Mouse (Mus musculus) liver, embryonic 16.5 days (tissue): ENCODE data around the gene Nup210l. TPM values are rescaled to one million over a fixed set of nuclear protein-coding genes. Genes with fewer than 3 reads are reported as not detected.

ENCODE experiments used
- ATAC-seq: fragments of 200-750 bp; cut with Nextera tagmentation; 2 replicates; pipeline ENCODE4 v1.8.0; 2017; ENCODE audit warnings: low read depth, mild to moderate bottlenecking, moderate number of reproducible peaks, moderate library complexity
- H3K27ac ChIP-seq: fragments of 300-500 bp; sonication (generic); 2 replicates; pipeline ENCODE4 v1.5.1; 2014; ENCODE audit warnings: mild to moderate bottlenecking, low read length
- H3K27me3 ChIP-seq: fragments of 300-500 bp; sonication (generic); 2 replicates; pipeline ENCODE4 v1.6.1; 2014; ENCODE audit warnings: low read depth, low read length, mixed read lengths; ENCODE audit not compliant: control insufficient read depth, insufficient read depth
- H3K36me3 ChIP-seq: fragments of 300-500 bp; sonication (generic); 2 replicates; pipeline ENCODE4 v1.6.1; 2014; ENCODE audit warnings: mild to moderate bottlenecking; ENCODE audit not compliant: control insufficient read depth, insufficient read depth
- H3K4me1 ChIP-seq: fragments of 300-500 bp; sonication (generic); 2 replicates; pipeline ENCODE4 v1.6.1; 2014; ENCODE audit warnings: low read depth, low read length, mixed read lengths; ENCODE audit not compliant: control insufficient read depth
- H3K4me2 ChIP-seq: fragments of 300-500 bp; sonication (generic); 2 replicates; pipeline ENCODE4 v1.6.1; 2014; ENCODE audit warnings: low read depth, low read length, mixed read lengths
- H3K4me3 ChIP-seq: fragments of 300-500 bp; sonication (generic); 2 replicates; pipeline ENCODE4 v1.5.1; 2014; ENCODE audit warnings: low read depth, mild to moderate bottlenecking, low read length
- H3K9ac ChIP-seq: fragments of 300-500 bp; sonication (generic); 2 replicates; pipeline ENCODE4 v1.6.1; 2014; ENCODE audit warnings: low read depth, low read length
- H3K9me3 ChIP-seq: fragments of 300-500 bp; sonication (generic); replicated peaks from 2 replicates; pipeline ENCODE4 v1.6.1; 2016; ENCODE audit warnings: low read length; ENCODE audit not compliant: control insufficient read depth
- WGBS: fragments of 180-500 bp; shearing (Covaris S2); extraction: QIAGEN DNeasy Blood & Tissue Kit; methylation state at CpG from one replicate; pipeline ENCODE4 v1.1.7; 2014; ENCODE audit not compliant: insufficient replicate concordance; 5-methylcytosine and 5-hydroxymethylcytosine counted together
- polyA plus RNA-seq: library from polyadenylated mRNA; unstranded; fragments of >200 nt; fragmentation: Nextera tagmentation; extraction: Ambion mirVana; gene quantifications from 2 replicates; pipeline ENCODE4 v1.2.1, GENCODE M21; 2015

The Nup210l gene
- polyA plus RNA-seq, 1 experiment from 2014 or later = 0.04 TPM

- Histone ChIP-seq H3K27ac (no peak overlapping the region), H3K9me3 (no peaks in the 10 kb centered on the region)
- WGBS = 33% methylated on average over 5 of the region's 5 CpGs
Observed at GRCm38 (mm10) chr3:90155996-90156395, 52.1 kb downstream of the Nup210l start.

GRCm38 (mm10) chr3:90159757-90160156 is 55.8 kb downstream of the Nup210l start:
- WGBS = 71% methylated on average over 9 of the region's 9 CpGs
- no peak overlapping the region for H3K4me3 ChIP-seq
- no peaks in the 10 kb centered on the region for H3K9me3 ChIP-seq
- no peak overlapping the region for H3K27ac ChIP-seq
- H3K4me1 ChIP-seq = no peaks in the 10 kb centered on the region
- H3K27me3 ChIP-seq = no peaks in the 10 kb centered on the region
- no peak overlapping the region for H3K4me2 ChIP-seq
- ATAC-seq = no peak
- H3K9ac ChIP-seq = no peak overlapping the region
- H3K36me3 ChIP-seq = no peaks in the 10 kb centered on the region

More at GRCm38 (mm10) chr3:90155996-90156395, 52.1 kb downstream of the Nup210l start:
- ATAC-seq = no peak
- Histone ChIP-seq H3K4me3 (no peak overlapping the region), H3K4me2 (no peak overlapping the region), H3K27me3 (no peaks in the 10 kb centered on the region), H3K36me3 (no peaks in the 10 kb centered on the region), H3K4me1 (no peaks in the 10 kb centered on the region), H3K9ac (no peak overlapping the region)

GRCm38 (mm10) chr3:90161541-90161940 is 57.6 kb downstream of the Nup210l start:
- no peaks in the 10 kb centered on the region for H3K27me3 ChIP-seq
- ATAC-seq = no peak

GRCm38 (mm10) chr3:90179566-90179965 is 75.6 kb downstream of the Nup210l start:
- Histone ChIP-seq H3K27ac (no peak overlapping the region), H3K4me3 (no peak overlapping the region), H3K4me2 (no peak overlapping the region), H3K27me3 (no peaks in the 10 kb centered on the region), H3K9ac (no peak overlapping the region), H3K9me3 (no peaks in the 10 kb centered on the region), H3K36me3 (no peaks in the 10 kb centered on the region), H3K4me1 (no peaks in the 10 kb centered on the region)
- ATAC-seq = no peak
- WGBS = 44% methylated on average over 3 of the region's 3 CpGs

More at GRCm38 (mm10) chr3:90161541-90161940, 57.6 kb downstream of the Nup210l start:
- no peak overlapping the region for H3K9ac ChIP-seq
- no peak overlapping the region for H3K4me2 ChIP-seq
- no peak overlapping the region for H3K27ac ChIP-seq
- 41% methylated on average over 3 of the region's 3 CpGs for WGBS
- no peaks in the 10 kb centered on the region for H3K9me3 ChIP-seq
- no peak overlapping the region for H3K4me3 ChIP-seq
- no peaks in the 10 kb centered on the region for H3K36me3 ChIP-seq
- no peaks in the 10 kb centered on the region for H3K4me1 ChIP-seq

- Histone ChIP-seq H3K27ac (no peak overlapping the region), H3K27me3 (no peaks in the 10 kb centered on the region), H3K9me3 (no peaks in the 10 kb centered on the region), H3K9ac (no peak overlapping the region), H3K4me1 (no peaks in the 10 kb centered on the region), H3K4me2 (no peak overlapping the region), H3K36me3 (no peaks in the 10 kb centered on the region), H3K4me3 (no peak overlapping the region)
- no peak for ATAC-seq
- WGBS = 61% methylated on average over 3 of the region's 3 CpGs
Observed at GRCm38 (mm10) chr3:90183581-90183980, 79.6 kb downstream of the Nup210l start.

- Histone ChIP-seq H3K27me3 (no peaks in the 10 kb centered on the region), H3K9me3 (no peaks in the 10 kb centered on the region), H3K9ac (no peak overlapping the region), H3K27ac (no peak overlapping the region), H3K4me1 (no peaks in the 10 kb centered on the region), H3K4me3 (no peak overlapping the region), H3K4me2 (no peak overlapping the region), H3K36me3 (no peaks in the 10 kb centered on the region)
- ATAC-seq = no peak
- WGBS = 61% methylated on average over 11 of the region's 11 CpGs
Observed at GRCm38 (mm10) chr3:90190859-90191510, 87.1 kb downstream of the Nup210l start.

GRCm38 (mm10) chr3:90194759-90195158 is 90.8 kb downstream of the Nup210l start:
- Histone ChIP-seq H3K4me3 (no peak overlapping the region), H3K9me3 (no peaks in the 10 kb centered on the region), H3K4me1 (no peaks in the 10 kb centered on the region), H3K36me3 (no peaks in the 10 kb centered on the region), H3K4me2 (no peak overlapping the region), H3K9ac (no peak overlapping the region), H3K27me3 (no peaks in the 10 kb centered on the region), H3K27ac (no peak overlapping the region)
- ATAC-seq = no peak
- WGBS = 62% methylated on average over 4 of the region's 4 CpGs

GRCm38 (mm10) chr3:90195644-90196043 is 91.7 kb downstream of the Nup210l start:
- Histone ChIP-seq H3K9ac (no peak overlapping the region), H3K9me3 (no peaks in the 10 kb centered on the region), H3K27me3 (no peaks in the 10 kb centered on the region), H3K36me3 (no peaks in the 10 kb centered on the region), H3K4me2 (no peak overlapping the region), H3K4me3 (no peak overlapping the region), H3K27ac (no peak overlapping the region), H3K4me1 (no peaks in the 10 kb centered on the region)
- ATAC-seq = no peak
- 54% methylated on average over 1 of the region's 1 CpGs for WGBS

GRCm38 (mm10) chr3:90197548-90197947 is 93.6 kb downstream of the Nup210l start:
- ATAC-seq = no peak

More at GRCm38 (mm10) chr3:90197548-90197947, 93.6 kb downstream of the Nup210l start:
- no peaks in the 10 kb centered on the region for H3K27me3 ChIP-seq
- no peaks in the 10 kb centered on the region for H3K4me1 ChIP-seq
- H3K27ac ChIP-seq = no peak overlapping the region
- no peak overlapping the region for H3K9ac ChIP-seq
- no peak overlapping the region for H3K4me2 ChIP-seq
- 60% methylated on average over 1 of the region's 1 CpGs for WGBS
- H3K36me3 ChIP-seq = no peaks in the 10 kb centered on the region
- no peak overlapping the region for H3K4me3 ChIP-seq
- H3K9me3 ChIP-seq = no peaks in the 10 kb centered on the region
